Mouse (Mus musculus) skeletal muscle tissue, postnatal 0 days (tissue): Measurements from ENCODE around the gene Olfr1454. TPM values are rescaled to one million over a fixed set of nuclear protein-coding genes. Genes with fewer than 3 reads are reported as not detected.

Source experiments
- polyA plus RNA-seq: library from polyadenylated mRNA; unstranded; fragments of >200 nt; fragmentation: Nextera tagmentation; extraction: Ambion mirVana; gene quantifications from 2 replicates; pipeline ENCODE4 v1.2.1, GENCODE M21; 2015

Olfr1454 gene
- not detected in 2 replicates for polyA plus RNA-seq

DNA sequence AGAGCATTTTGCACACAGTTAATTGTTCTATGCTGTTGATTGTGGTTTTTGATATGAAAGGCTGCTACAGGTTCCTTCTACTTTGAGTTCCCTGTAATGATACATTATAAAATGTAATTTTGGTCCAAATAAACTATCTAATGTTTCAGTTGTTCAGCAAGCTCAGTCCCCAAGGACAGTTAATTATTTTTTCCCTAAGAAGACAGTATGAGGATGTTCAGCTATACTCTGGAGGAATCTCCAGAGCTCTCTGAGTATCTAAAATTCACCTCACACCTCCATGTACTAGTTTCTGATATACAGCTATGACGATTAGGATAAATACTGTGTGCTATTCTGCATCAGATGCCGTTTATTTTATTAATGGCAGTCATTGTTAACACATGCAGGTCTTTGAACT lies at the start of gene Olfr1454:
TSS of gene Olfr1454 (plus strand) at position 301 of the 400 bp plus-strand sequence.

DNA sequence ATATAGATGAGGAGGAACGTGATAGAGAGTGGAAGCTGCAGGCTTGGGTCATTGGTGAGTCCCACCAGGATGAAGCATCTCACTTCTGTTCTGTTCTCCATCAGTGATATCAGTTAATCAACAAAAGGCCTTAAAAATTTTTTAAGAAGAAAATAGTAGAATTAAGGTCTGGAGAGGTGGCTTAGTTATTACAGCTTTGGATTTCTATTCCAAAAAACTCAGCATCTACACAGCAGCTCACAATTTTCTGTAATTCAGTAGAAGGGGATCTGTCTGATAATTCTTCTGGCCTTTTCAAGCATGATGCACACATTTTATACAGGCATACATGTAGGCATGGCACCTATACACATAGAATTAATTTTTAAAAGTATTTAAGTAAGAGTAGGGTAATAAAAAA lies 32.2 kb upstream of the Olfr1454 start, which contains the start of gene Olfr1453:
TSS of gene Olfr1453 (minus strand) at position 101 of the 400 bp plus-strand sequence.

DNA sequence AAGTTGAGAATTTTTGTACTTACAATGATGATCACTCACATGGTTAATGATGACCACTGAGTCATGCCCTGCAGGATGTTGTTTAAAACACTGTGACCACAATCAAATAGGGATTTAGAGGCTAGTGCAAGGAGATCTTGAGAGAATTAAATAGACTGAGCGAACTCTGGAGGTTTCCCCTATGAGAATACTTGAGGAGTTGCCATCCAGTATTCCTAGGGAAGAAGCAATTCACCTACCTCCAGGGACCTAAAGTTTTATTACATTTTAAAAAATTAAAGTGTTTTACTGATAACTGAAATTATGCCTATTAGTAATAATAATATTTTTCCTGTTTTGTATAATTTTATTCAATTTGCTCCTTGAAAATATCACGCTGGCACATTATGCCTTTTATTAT lies 37.4 kb downstream of the Olfr1454 start, which contains the start of gene Olfr1457:
TSS of gene Olfr1457 (minus strand) at position 101 of the 400 bp plus-strand sequence.

DNA sequence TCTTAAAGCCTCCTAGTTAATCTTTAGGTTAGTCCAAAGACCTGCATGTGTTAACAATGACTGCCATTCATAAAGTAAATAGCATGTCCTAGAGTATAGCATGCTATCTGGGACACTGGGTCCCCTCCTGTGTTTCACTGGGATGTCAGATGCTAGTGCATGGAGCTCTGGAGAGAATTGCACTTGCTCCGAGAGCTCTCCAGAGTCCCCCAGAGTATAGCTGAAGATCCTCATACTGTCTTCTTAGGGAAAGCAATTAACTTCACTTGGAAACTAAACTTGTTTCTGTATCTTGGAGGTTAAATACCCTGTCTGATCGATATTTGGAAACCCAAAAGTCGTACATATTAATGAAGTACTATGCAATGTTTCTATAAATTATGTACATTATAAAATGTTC lies 46.3 kb downstream of the Olfr1454 start, which contains the start of gene Olfr1458:
TSS of gene Olfr1458 (minus strand) at position 101 of the 400 bp plus-strand sequence.

Other genes with a start within 250 kb of the Olfr1454 start
- gene Gm5244, start 213.9 kb upstream of the Olfr1454 start, polyA plus RNA-seq = not detected in 2 replicates
- not detected in 2 replicates for gene Olfr1444, start 203.3 kb upstream of the Olfr1454 start, polyA plus RNA-seq
- not detected in 2 replicates for gene Olfr1445, start 176.8 kb upstream of the Olfr1454 start, polyA plus RNA-seq
- not detected in 2 replicates for gene Olfr1446, start 167.1 kb upstream of the Olfr1454 start, polyA plus RNA-seq
- gene Olfr1447, start 156.9 kb upstream of the Olfr1454 start, polyA plus RNA-seq = not detected in 2 replicates
- not detected in 2 replicates for gene Olfr1448, start 136.2 kb upstream of the Olfr1454 start, polyA plus RNA-seq
- gene Olfr1449, start 129.8 kb upstream of the Olfr1454 start, polyA plus RNA-seq = not detected in 2 replicates
- gene Olfr1450, start 110.4 kb upstream of the Olfr1454 start, polyA plus RNA-seq = not detected in 2 replicates
- gene Olfr1451, start 65.6 kb upstream of the Olfr1454 start, polyA plus RNA-seq = not detected in 2 replicates
- gene Olfr1453, start 32.3 kb upstream of the Olfr1454 start, polyA plus RNA-seq = not detected in 2 replicates
- not detected in 2 replicates for gene Olfr1457, start 37.3 kb downstream of the Olfr1454 start, polyA plus RNA-seq
- not detected in 2 replicates for gene Olfr1458, start 46.2 kb downstream of the Olfr1454 start, polyA plus RNA-seq
- gene Olfr1459, start 88.9 kb downstream of the Olfr1454 start, polyA plus RNA-seq = not detected in 2 replicates
- gene Olfr1461, start 102.4 kb downstream of the Olfr1454 start, polyA plus RNA-seq = not detected in 2 replicates
- not detected in 2 replicates for gene Olfr1462, start 125.1 kb downstream of the Olfr1454 start, polyA plus RNA-seq
- not detected in 2 replicates for gene Olfr1463, start 170.7 kb downstream of the Olfr1454 start, polyA plus RNA-seq